ENCODE assay signal across 9 mouse cellular contexts in the genomic region with DNA sequence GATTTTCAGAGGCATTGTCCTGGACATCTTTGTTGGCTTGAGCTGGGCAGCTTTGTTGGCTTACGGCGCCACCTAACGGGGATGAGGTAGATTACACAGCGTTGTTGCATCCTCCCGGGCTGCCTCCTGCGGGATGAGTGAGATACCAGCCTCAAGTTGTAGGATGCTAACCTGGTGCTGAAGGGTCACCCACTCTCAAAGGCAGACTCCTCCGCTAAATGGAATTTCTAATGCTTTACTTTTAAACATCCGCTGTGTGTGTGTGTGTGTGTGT. TPM values are rescaled to one million over a fixed set of nuclear protein-coding genes. Genes with fewer than 3 reads are reported as not detected.
DNase-seq lines count a peak whose midpoint lies in the region; ATAC-seq and TF ChIP-seq lines count a peak whose summit lies in the region.
"Had no signal": no experiment of that assay in that cellular context is flagged by ENCODE, and none has a peak within 500 bp of the region (broad histone marks: within the 10 kb centered on the region; RNA-seq: fewer than 3 reads in every experiment).

No protein-coding gene starts in this region.

- ATAC-seq in lung, embryonic 14.5 days (ENCODE audit: insufficient read depth), result peak; percentile 86

- intact Hi-C loops in heart, postnatal 36 days (cut with DNase I), result loop anchor here (1.0 to 5.0 kb wide), 5 partner anchors 44 to 301 kb away; no protein-coding TSS in a partner anchor

- peak; percentile 71 for DNase-seq in ES-CJ7 (ENCODE audit: low read depth, low spot score)
- peak; percentile 53 for DNase-seq in c-Kit-positive CD71-negative TER-119-negative erythroid progenitor cells, embryonic 14.5 days (ENCODE audit: low read depth)
- DNase-seq in forebrain, embryonic 10.5 days (ENCODE audit: extremely low spot score, low spot score), result peak; percentile 87
- DNase-seq in heart, postnatal 36 days, result peak; percentile 84 to 88
- peak; percentile 11 for DNase-seq in large intestine, adult 2 months (ENCODE audit: low read depth, low spot score)
- DNase-seq in lung, embryonic 14.5 days, result peak; percentile 90
- peak; percentile 38 to 43 for DNase-seq in thymus, adult 18-20 months

- H3K27me3 ChIP-seq in forebrain, embryonic 10.5 days (ENCODE audit: poor library complexity, severe bottlenecking), result peaks cover 33% of the 10 kb centered on the region
- 0 out of 2 replicates have a peak, but pooled peaks cover 6% of the 10 kb centered on the region for H3K27me3 ChIP-seq in lung, embryonic 14.5 days (ENCODE audit: insufficient read depth, low read length)

- no peak overlapping the region for H3K4me2 ChIP-seq in lung, embryonic 14.5 days
- H3K4me2 ChIP-seq: limb, embryonic 12.5 days had no signal

- H3K4me3 ChIP-seq in forebrain, embryonic 10.5 days, result 0 out of 2 replicates have a peak overlapping the region, but pooled peaks have one; percentile 15
- no peak overlapping the region for H3K4me3 ChIP-seq in lung, embryonic 14.5 days (ENCODE audit: low read depth, low read length)
- H3K4me3 ChIP-seq in olfactory bulb, adult 2 months (ENCODE audit: insufficient read depth, low read depth, low read length), result no peak overlapping the region
- H3K4me3 ChIP-seq: limb, embryonic 12.5 days had no signal

- peaks cover 34% of the 10 kb centered on the region for H3K4me1 ChIP-seq in forebrain, embryonic 10.5 days
- no peaks in the 10 kb centered on the region for H3K4me1 ChIP-seq in lung, embryonic 14.5 days (ENCODE audit: insufficient read depth)
- peaks cover 3% of the 10 kb centered on the region; the same call in 1 of the 2 replicates for H3K4me1 ChIP-seq in olfactory bulb, adult 2 months (ENCODE audit: control insufficient read depth, insufficient read depth, low read length)
- H3K4me1 ChIP-seq: limb, embryonic 12.5 days had no signal

- WGBS in forebrain, embryonic 10.5 days, result 3% methylated on average over 8 of the region's 8 CpGs
- WGBS in large intestine, adult 2 months, result 6% methylated on average over 8 of the region's 8 CpGs
- 6% methylated on average over 8 of the region's 8 CpGs for WGBS in lung, embryonic 14.5 days
- WGBS in olfactory bulb, adult 2 months, result 5% methylated on average over 8 of the region's 8 CpGs

- no peaks in the 10 kb centered on the region for H3K9me3 ChIP-seq in forebrain, embryonic 10.5 days
- no peaks in the 10 kb centered on the region for H3K9me3 ChIP-seq in lung, embryonic 14.5 days (ENCODE audit: low read depth, low read length)
- H3K9me3 ChIP-seq: limb, embryonic 12.5 days had no signal

- H3K9ac ChIP-seq in lung, embryonic 14.5 days, result no peak overlapping the region
- H3K9ac ChIP-seq: limb, embryonic 12.5 days had no signal

- TF ChIP-seq CTCF in lung, embryonic 14.5 days (IDR thresholded peaks at IDR 0.05; ENCODE audit: low read depth), result peak; percentile 97
- peak; percentile 89 for TF ChIP-seq CTCF in olfactory bulb, adult 2 months (IDR thresholded peaks at IDR 0.05; ENCODE audit: insufficient read depth, low read depth, low read length)

- H3K36me3 ChIP-seq in forebrain, embryonic 10.5 days (replicated peaks), result no peaks in the 10 kb centered on the region
- H3K36me3 ChIP-seq in lung, embryonic 14.5 days (ENCODE audit: insufficient read depth), result no peaks in the 10 kb centered on the region
- H3K36me3 ChIP-seq: limb, embryonic 12.5 days had no signal

- no peak for TF ChIP-seq POLR2A in olfactory bulb, adult 2 months (IDR thresholded peaks at IDR 0.05; ENCODE audit: insufficient read depth, low read depth, low read length)

- peak overlapping the region; percentile 80 for H3K27ac ChIP-seq in forebrain, embryonic 10.5 days
- H3K27ac ChIP-seq in lung, embryonic 14.5 days (ENCODE audit: low read depth), result no peak overlapping the region
- H3K27ac ChIP-seq in olfactory bulb, adult 2 months (ENCODE audit: insufficient read depth, low read depth, low read length), result no peak overlapping the region
- H3K27ac ChIP-seq: limb, embryonic 12.5 days had no signal

RNA-seq across cellular contexts. Expression of a gene that starts 46.9 kb away (rescaled TPM):
- polyA plus RNA-seq in forebrain, embryonic 10.5 days (2016; fragmentation: Nextera tagmentation; extraction: Ambion mirVana), result 8.3 and 10.2 TPM in 2 replicates
- total RNA-seq in heart, postnatal 36 days (2021), result 10 to 100 TPM; 49.0 to 57.1 TPM
- 11.6 and 14.5 TPM in 2 replicates for polyA plus RNA-seq in large intestine, adult 2 months (2012; rRNA removed)
- 17.4 and 19.0 TPM in 2 replicates for polyA plus RNA-seq in lung, embryonic 14.5 days (2014; fragmentation: Nextera tagmentation; extraction: Ambion mirVana)
- not detected in 2 replicates for polyA plus RNA-seq in olfactory bulb, adult 2 months (2012; ENCODE audit: insufficient read depth, insufficient read length, low replicate concordance, missing spikeins)

RNA-seq across cellular contexts. Expression of a gene that starts 56.1 kb away (rescaled TPM):
- 0.23 TPM in 1 of 2 replicates, not detected in the other for polyA plus RNA-seq in forebrain, embryonic 10.5 days (2016; fragmentation: Nextera tagmentation; extraction: Ambion mirVana)
- under 1 TPM in 1 of 2 experiments, not detected in 1; 0.42 TPM for total RNA-seq in heart, postnatal 36 days (2021)
- polyA plus RNA-seq in large intestine, adult 2 months (2012; rRNA removed), result 0.04 TPM in 1 of 2 replicates, not detected in the other
- polyA plus RNA-seq in lung, embryonic 14.5 days (2014; fragmentation: Nextera tagmentation; extraction: Ambion mirVana), result 0.30 TPM in 1 of 2 replicates, not detected in the other
- polyA plus RNA-seq in olfactory bulb, adult 2 months (2012; ENCODE audit: insufficient read depth, insufficient read length, low replicate concordance, missing spikeins), result not detected in 2 replicates
- polyA plus RNA-seq: limb, embryonic 12.5 days had no signal

Comparison
In these comparisons a context has a peak if more than half of its experiments do, and no peak if none do; other contexts are left out.
1. DNase-seq: peak in every context shown above with its lines; median percentile 90 in lung, embryonic 14.5 days; 87 in forebrain, embryonic 10.5 days; 86 in heart, postnatal 36 days; 71 in ES-CJ7; 53 in c-Kit-positive CD71-negative TER-119-negative erythroid progenitor cells, embryonic 14.5 days; 40 in thymus, adult 18-20 months; 11 in large intestine, adult 2 months.